Mouse (Mus musculus): ENCODE measurements around the gene Nme8. TPM values are rescaled to one million over a fixed set of nuclear protein-coding genes. Genes with fewer than 3 reads are reported as not detected.
A peak's percentile ranks its signal among the peaks of the same experiment; 100 is the strongest.

The Nme8 gene
- polyA plus RNA-seq, 1 experiment from 2014 or later = 0.18 TPM

DNA sequence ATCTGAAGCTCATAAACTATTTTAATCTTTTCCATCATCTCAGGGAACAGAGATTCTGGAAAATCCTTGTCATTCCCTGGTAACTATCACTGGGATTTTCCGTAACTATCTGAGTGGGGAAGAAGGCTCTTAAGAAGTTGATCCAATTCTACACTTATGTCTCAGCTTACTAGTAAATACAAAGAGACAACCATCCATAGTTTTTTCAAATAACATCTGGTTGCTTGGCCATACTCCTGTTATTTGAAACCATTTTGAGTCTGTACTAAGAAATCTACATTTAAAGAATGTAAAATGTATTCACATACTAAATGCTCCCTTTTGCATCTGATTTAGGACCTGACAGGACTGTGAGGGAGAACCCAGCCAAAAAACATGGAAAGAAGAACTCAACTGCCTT, 84.2 kb downstream of the Nme8 start:
- Histone ChIP-seq H3K9ac (ENCODE audit: low read depth, low read length) (no peak overlapping the region), H3K4me1 (ENCODE audit: control insufficient read depth, insufficient read depth, low read length) (peaks cover 13% of the 10 kb centered on the region), H3K9me3 (replicated peaks; ENCODE audit: control insufficient read depth, low read length, poor library complexity, severe bottlenecking) (no peaks in the 10 kb centered on the region), H3K4me3 (ENCODE audit: low read depth, low read length) (no peak overlapping the region), H3K4me2 (ENCODE audit: low read length) (no peak overlapping the region), H3K27ac (ENCODE audit: low read length) (no peak overlapping the region), H3K27me3 (ENCODE audit: control insufficient read depth, insufficient read depth, low read depth, low read length) (no peaks in the 10 kb centered on the region), H3K36me3 (ENCODE audit: control insufficient read depth, insufficient read depth, low read length) (0 out of 2 replicates have a peak, but pooled peaks cover 2% of the 10 kb centered on the region)
- WGBS = 70% methylated on average over 1 of the region's 1 CpGs
- ATAC-seq = no peak

DNA sequence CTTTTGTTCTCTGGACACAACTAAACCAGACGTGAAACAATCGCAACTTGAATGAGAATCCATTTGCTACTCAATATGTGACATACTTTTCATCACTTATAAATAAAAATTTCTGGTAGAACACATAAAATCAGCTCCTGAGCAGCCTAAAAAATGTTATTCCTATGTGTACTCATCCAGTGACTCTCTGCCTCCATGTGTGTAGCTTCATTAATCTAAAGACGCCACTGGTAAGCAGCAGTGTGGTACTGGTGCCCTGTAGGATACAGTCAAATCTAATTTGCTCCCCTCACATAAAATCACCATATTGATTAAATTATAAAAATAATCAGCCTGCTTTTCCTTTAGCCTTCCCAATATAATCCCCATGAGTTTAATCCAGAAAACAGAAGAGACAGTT, 84.6 kb downstream of the Nme8 start:
- WGBS = 40% methylated on average over 3 of the region's 3 CpGs
- no peak for ATAC-seq
- Histone ChIP-seq H3K9me3 (replicated peaks; ENCODE audit: control insufficient read depth, low read length, poor library complexity, severe bottlenecking) (no peaks in the 10 kb centered on the region), H3K4me2 (ENCODE audit: low read length) (no peak overlapping the region), H3K9ac (ENCODE audit: low read depth, low read length) (no peak overlapping the region), H3K27me3 (ENCODE audit: control insufficient read depth, insufficient read depth, low read depth, low read length) (no peaks in the 10 kb centered on the region), H3K36me3 (ENCODE audit: control insufficient read depth, insufficient read depth, low read length) (0 out of 2 replicates have a peak, but pooled peaks cover 2% of the 10 kb centered on the region), H3K4me3 (ENCODE audit: low read depth, low read length) (no peak overlapping the region), H3K4me1 (ENCODE audit: control insufficient read depth, insufficient read depth, low read length) (peaks cover 9% of the 10 kb centered on the region), H3K27ac (ENCODE audit: low read length) (no peak overlapping the region)

DNA sequence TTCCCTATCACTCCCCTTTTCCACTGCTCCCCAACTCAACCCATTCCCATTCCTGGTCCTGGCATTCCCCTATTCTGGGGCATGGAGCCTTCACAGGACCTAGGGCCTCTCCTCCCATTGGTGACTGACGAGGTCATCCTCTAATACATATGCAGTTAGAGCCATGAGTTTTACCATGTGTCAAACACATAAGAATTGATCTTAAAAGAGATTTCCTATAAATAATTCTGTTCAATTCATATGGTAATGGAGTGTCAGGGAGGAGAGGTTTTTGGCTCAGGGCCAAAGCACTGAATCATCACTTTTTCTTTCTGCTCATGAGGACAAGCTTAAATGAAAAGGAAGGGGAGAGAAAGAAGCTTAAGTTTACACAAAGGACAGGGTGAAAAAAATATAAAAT, 85.2 kb downstream of the Nme8 start:
- 12% methylated on average over 1 of the region's 1 CpGs for WGBS
- no peaks in the 10 kb centered on the region for H3K9me3 ChIP-seq (replicated peaks; ENCODE audit: control insufficient read depth, low read length, poor library complexity, severe bottlenecking)
- H3K4me1 ChIP-seq (ENCODE audit: control insufficient read depth, insufficient read depth, low read length) = 0 out of 2 replicates have a peak, but pooled peaks cover 4% of the 10 kb centered on the region
- ATAC-seq = peak; percentile 36; the same call in 1 of the 2 replicates
- H3K4me2 ChIP-seq (ENCODE audit: low read length) = no peak overlapping the region
- H3K27ac ChIP-seq (ENCODE audit: low read length) = no peak overlapping the region
- no peaks in the 10 kb centered on the region for H3K27me3 ChIP-seq (ENCODE audit: control insufficient read depth, insufficient read depth, low read depth, low read length)
- H3K4me3 ChIP-seq (ENCODE audit: low read depth, low read length) = no peak overlapping the region
- no peak overlapping the region for H3K9ac ChIP-seq (ENCODE audit: low read depth, low read length)
- 0 out of 2 replicates have a peak, but pooled peaks cover 2% of the 10 kb centered on the region for H3K36me3 ChIP-seq (ENCODE audit: control insufficient read depth, insufficient read depth, low read length)

DNA sequence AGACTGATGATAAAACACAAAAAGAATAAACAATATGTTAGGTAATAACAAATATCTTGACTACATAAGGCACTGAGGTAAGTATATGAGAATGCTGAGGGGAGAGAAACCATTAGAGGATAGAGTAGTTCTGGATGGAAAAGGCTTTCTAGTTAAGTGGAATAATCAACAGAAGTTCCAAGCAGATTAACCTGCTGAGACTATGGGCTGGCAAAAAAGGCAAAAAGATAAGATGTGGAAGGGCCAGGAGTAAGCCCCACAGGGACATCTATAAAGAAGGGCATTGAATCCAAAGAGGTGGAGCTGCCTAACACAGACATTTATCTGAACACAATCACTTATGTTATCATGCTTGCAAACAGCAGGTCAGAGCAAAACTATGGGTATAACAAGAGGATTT, 89.5 kb downstream of the Nme8 start:
- H3K4me2 ChIP-seq (ENCODE audit: low read length) = no peak overlapping the region
- 0 out of 2 replicates have a peak, but pooled peaks cover 2% of the 10 kb centered on the region for H3K36me3 ChIP-seq (ENCODE audit: control insufficient read depth, insufficient read depth, low read length)
- no peaks in the 10 kb centered on the region for H3K4me1 ChIP-seq (ENCODE audit: control insufficient read depth, insufficient read depth, low read length)
- no peak overlapping the region for H3K9ac ChIP-seq (ENCODE audit: low read depth, low read length)
- no peak for ATAC-seq
- no peaks in the 10 kb centered on the region for H3K27me3 ChIP-seq (ENCODE audit: control insufficient read depth, insufficient read depth, low read depth, low read length)
- no peaks in the 10 kb centered on the region for H3K9me3 ChIP-seq (replicated peaks; ENCODE audit: control insufficient read depth, low read length, poor library complexity, severe bottlenecking)
- no peak overlapping the region for H3K4me3 ChIP-seq (ENCODE audit: low read depth, low read length)
- no peak overlapping the region for H3K27ac ChIP-seq (ENCODE audit: low read length)

DNA sequence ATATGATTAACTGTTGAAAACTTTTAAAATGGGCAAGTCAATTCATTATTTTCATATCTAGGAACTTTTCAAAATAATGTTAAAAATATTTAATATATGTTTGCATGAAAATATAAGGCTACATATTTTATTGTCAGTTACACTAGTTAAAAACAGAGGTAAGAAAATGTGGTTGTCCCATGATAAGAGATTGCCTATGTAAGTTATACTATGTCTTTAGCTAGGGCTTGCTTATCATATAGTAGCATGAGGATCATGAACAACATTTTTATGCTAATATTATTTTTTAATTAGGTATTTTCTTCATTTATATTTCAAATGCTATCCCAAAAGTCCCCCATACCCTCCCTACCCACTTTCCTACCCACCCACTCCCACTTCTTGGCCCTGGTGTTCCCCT, 92.7 kb downstream of the Nme8 start:
- no peak overlapping the region for H3K9ac ChIP-seq (ENCODE audit: low read depth, low read length)

DNA sequence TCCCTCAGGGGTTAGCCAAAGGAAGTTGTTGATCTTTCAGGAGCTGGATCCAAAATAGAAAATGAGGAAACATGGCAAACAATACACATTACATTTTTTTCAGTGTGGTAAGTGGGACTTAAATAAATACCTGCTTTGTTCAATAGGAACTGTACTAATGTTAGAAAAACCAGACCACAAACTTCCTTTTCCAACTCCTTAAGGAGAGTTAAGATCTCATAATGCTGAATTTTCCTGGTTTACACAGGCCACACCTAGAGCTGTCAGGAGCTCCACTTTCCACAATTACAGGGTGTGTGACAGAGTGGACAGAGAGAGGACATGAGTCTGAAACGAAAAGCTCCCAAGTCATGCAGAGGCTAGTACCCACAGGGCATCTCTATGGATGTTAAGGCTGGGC, 93.9 kb downstream of the Nme8 start:
- H3K27ac ChIP-seq (ENCODE audit: low read length) = no peak overlapping the region
- H3K9me3 ChIP-seq (replicated peaks; ENCODE audit: control insufficient read depth, low read length, poor library complexity, severe bottlenecking) = no peaks in the 10 kb centered on the region
- 0 out of 2 replicates have a peak, but pooled peaks cover under 1% of the 10 kb centered on the region for H3K36me3 ChIP-seq (ENCODE audit: control insufficient read depth, insufficient read depth, low read length)
- H3K4me3 ChIP-seq (ENCODE audit: low read depth, low read length) = no peak overlapping the region
- WGBS = 93% methylated on average over 1 of the region's 1 CpGs
- H3K4me1 ChIP-seq (ENCODE audit: control insufficient read depth, insufficient read depth, low read length) = no peaks in the 10 kb centered on the region
- no peak overlapping the region for H3K4me2 ChIP-seq (ENCODE audit: low read length)
- no peak overlapping the region for H3K9ac ChIP-seq (ENCODE audit: low read depth, low read length)
- no peaks in the 10 kb centered on the region for H3K27me3 ChIP-seq (ENCODE audit: control insufficient read depth, insufficient read depth, low read depth, low read length)
- no peak for ATAC-seq

More for the DNA sequence above, 92.7 kb downstream of the Nme8 start:
- 0 out of 2 replicates have a peak, but pooled peaks cover 2% of the 10 kb centered on the region for H3K36me3 ChIP-seq (ENCODE audit: control insufficient read depth, insufficient read depth, low read length)
- ATAC-seq = no peak
- H3K4me1 ChIP-seq (ENCODE audit: control insufficient read depth, insufficient read depth, low read length) = no peaks in the 10 kb centered on the region
- no peak overlapping the region for H3K4me2 ChIP-seq (ENCODE audit: low read length)
- no peak overlapping the region for H3K27ac ChIP-seq (ENCODE audit: low read length)
- no peak overlapping the region for H3K4me3 ChIP-seq (ENCODE audit: low read depth, low read length)
- no peaks in the 10 kb centered on the region for H3K9me3 ChIP-seq (replicated peaks; ENCODE audit: control insufficient read depth, low read length, poor library complexity, severe bottlenecking)
- H3K27me3 ChIP-seq (ENCODE audit: control insufficient read depth, insufficient read depth, low read depth, low read length) = no peaks in the 10 kb centered on the region

DNA sequence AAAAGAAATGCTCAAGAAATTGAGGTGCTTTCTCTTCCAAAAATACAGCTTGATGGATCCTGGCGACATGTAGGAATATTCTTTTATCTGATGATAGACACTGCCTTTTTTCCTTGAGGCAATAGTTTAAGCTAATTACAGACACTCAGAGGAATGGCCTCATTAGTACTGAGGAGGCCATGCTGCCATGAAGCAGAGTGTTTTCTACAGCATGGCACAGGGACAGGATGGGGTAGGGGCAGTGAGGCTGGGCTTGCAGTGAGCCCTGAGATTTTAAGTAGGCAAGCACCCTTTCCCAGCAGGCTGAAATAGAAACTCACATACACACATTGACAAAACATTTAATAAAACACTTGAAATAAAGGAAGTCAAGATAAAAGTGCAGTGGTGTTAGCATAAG, 95.1 kb downstream of the Nme8 start:
- Histone ChIP-seq H3K4me1 (ENCODE audit: control insufficient read depth, insufficient read depth, low read length) (no peaks in the 10 kb centered on the region), H3K27ac (ENCODE audit: low read length) (no peak overlapping the region), H3K4me2 (ENCODE audit: low read length) (no peak overlapping the region), H3K36me3 (ENCODE audit: control insufficient read depth, insufficient read depth, low read length) (no peaks in the 10 kb centered on the region), H3K9me3 (replicated peaks; ENCODE audit: control insufficient read depth, low read length, poor library complexity, severe bottlenecking) (no peaks in the 10 kb centered on the region), H3K27me3 (ENCODE audit: control insufficient read depth, insufficient read depth, low read depth, low read length) (no peaks in the 10 kb centered on the region), H3K4me3 (ENCODE audit: low read depth, low read length) (no peak overlapping the region), H3K9ac (ENCODE audit: low read depth, low read length) (no peak overlapping the region)
- 53% methylated on average over 1 of the region's 1 CpGs for WGBS
- ATAC-seq = peak; percentile 45; the same call in 1 of the 2 replicates

DNA sequence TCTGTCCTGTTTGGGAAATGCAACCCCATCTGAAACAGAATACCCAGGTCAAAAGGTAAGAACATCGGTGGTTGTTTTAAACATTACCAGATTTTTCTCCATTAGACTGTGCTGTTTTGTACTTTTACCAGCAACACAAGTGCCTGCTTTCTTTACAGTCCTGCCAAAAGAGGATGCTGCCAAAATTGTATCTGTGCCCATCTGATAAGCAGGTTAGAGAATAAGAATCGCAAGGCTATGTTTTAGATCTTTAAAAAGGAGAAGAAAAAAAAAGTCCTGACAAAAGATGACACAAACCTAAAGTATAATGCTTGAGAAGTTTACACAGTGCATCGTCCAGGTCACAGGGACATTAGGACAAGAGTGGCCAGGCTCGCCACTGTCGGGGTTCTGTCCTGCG, 98.4 kb downstream of the Nme8 start:
- Histone ChIP-seq H3K4me1 (ENCODE audit: control insufficient read depth, insufficient read depth, low read length) (no peaks in the 10 kb centered on the region), H3K4me3 (ENCODE audit: low read depth, low read length) (no peak overlapping the region), H3K27ac (ENCODE audit: low read length) (no peak overlapping the region), H3K36me3 (ENCODE audit: control insufficient read depth, insufficient read depth, low read length) (no peaks in the 10 kb centered on the region), H3K27me3 (ENCODE audit: control insufficient read depth, insufficient read depth, low read depth, low read length) (no peaks in the 10 kb centered on the region), H3K9ac (ENCODE audit: low read depth, low read length) (no peak overlapping the region), H3K4me2 (ENCODE audit: low read length) (no peak overlapping the region), H3K9me3 (replicated peaks; ENCODE audit: control insufficient read depth, low read length, poor library complexity, severe bottlenecking) (no peaks in the 10 kb centered on the region)
- no peak for ATAC-seq
- 90% methylated on average over 6 of the region's 6 CpGs for WGBS

DNA sequence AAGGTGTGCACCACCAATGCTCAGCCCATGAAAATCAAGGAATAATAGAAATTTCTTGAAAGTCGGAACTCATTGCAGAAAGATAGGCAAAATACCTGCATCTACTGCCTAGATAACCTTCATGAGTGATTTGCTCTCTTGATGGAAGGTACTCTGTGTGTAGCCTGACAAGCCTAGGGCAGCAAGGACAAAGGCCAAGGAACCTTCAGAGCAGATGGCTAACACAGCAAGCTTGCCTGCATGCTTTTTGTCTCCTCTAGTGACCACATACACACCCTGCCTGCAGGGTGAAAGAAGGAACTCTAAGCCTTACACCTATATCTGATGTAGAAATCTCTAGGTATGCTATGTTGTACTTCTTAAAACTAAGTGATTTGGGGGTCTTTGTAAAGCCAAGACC, 102.5 kb downstream of the Nme8 start:
- H3K27me3 ChIP-seq (ENCODE audit: control insufficient read depth, insufficient read depth, low read depth, low read length) = no peaks in the 10 kb centered on the region
- no peaks in the 10 kb centered on the region for H3K9me3 ChIP-seq (replicated peaks; ENCODE audit: control insufficient read depth, low read length, poor library complexity, severe bottlenecking)
- H3K27ac ChIP-seq (ENCODE audit: low read length) = no peak overlapping the region
- WGBS = 98% methylated on average over 1 of the region's 1 CpGs
- no peak overlapping the region for H3K4me3 ChIP-seq (ENCODE audit: low read depth, low read length)
- no peak overlapping the region for H3K4me2 ChIP-seq (ENCODE audit: low read length)
- ATAC-seq = no peak
- H3K36me3 ChIP-seq (ENCODE audit: control insufficient read depth, insufficient read depth, low read length) = 0 out of 2 replicates have a peak, but pooled peaks cover 2% of the 10 kb centered on the region
- no peaks in the 10 kb centered on the region for H3K4me1 ChIP-seq (ENCODE audit: control insufficient read depth, insufficient read depth, low read length)
- H3K9ac ChIP-seq (ENCODE audit: low read depth, low read length) = no peak overlapping the region
